Mouse (Mus musculus) embryonic facial prominence, embryonic 13.5 days (tissue): ENCODE results near the gene Nr2f6. TPM values are rescaled to one million over a fixed set of nuclear protein-coding genes. Genes with fewer than 3 reads are reported as not detected.
A peak's percentile ranks its signal among the peaks of the same experiment; 100 is the strongest.

Experiments
- ATAC-seq: fragments of 200-750 bp; cut with Nextera tagmentation; 2 replicates; pipeline ENCODE4 v1.8.0; 2017; ENCODE audit warnings: low read depth; ENCODE audit not compliant: insufficient number of reproducible peaks, insufficient read depth, low FRiP score, low TSS enrichment
- H3K27ac ChIP-seq: fragments of 300-500 bp; sonication (generic); 2 replicates; pipeline ENCODE4 v1.5.1; 2015; ENCODE audit warnings: moderate library complexity, mild to moderate bottlenecking, inconsistent platforms
- H3K27me3 ChIP-seq: fragments of 300-500 bp; sonication (generic); 2 replicates; pipeline ENCODE4 v1.6.1; 2015; ENCODE audit warnings: mild to moderate bottlenecking, inconsistent platforms
- H3K36me3 ChIP-seq: fragments of 300-500 bp; sonication (generic); 2 replicates; pipeline ENCODE4 v1.6.1; 2015; ENCODE audit warnings: mild to moderate bottlenecking, inconsistent platforms
- H3K4me1 ChIP-seq: fragments of 300-500 bp; sonication (generic); 2 replicates; pipeline ENCODE4 v1.6.1; 2015; ENCODE audit warnings: inconsistent platforms
- H3K4me2 ChIP-seq: fragments of 300-500 bp; sonication (generic); 2 replicates; pipeline ENCODE4 v1.6.1; 2015; ENCODE audit warnings: moderate library complexity, mild to moderate bottlenecking, inconsistent platforms
- H3K4me3 ChIP-seq: fragments of 300-500 bp; sonication (generic); 2 replicates; pipeline ENCODE4 v1.5.1; 2015; ENCODE audit warnings: mild to moderate bottlenecking, inconsistent platforms
- H3K9ac ChIP-seq: fragments of 300-500 bp; sonication (generic); 2 replicates; pipeline ENCODE4 v1.6.1; 2015; ENCODE audit warnings: mild to moderate bottlenecking, inconsistent platforms
- H3K9me3 ChIP-seq: fragments of 300-500 bp; sonication (generic); 2 replicates; pipeline ENCODE4 v1.6.1; 2016; ENCODE audit warnings: inconsistent platforms
- WGBS: fragments of 180-500 bp; shearing (Covaris S2); methylation state at CpG from one replicate; pipeline ENCODE4 v1.1.7; 2015; ENCODE audit warnings: mixed read lengths; 5-methylcytosine and 5-hydroxymethylcytosine counted together
- polyA plus RNA-seq: library from polyadenylated mRNA; unstranded; fragments of >200 nt; fragmentation: Nextera tagmentation; extraction: Ambion mirVana; gene quantifications from 2 replicates; pipeline ENCODE4 v1.2.1, GENCODE M21; 2015

Gene Nr2f6
- polyA plus RNA-seq, 1 experiment from 2014 or later, result 46.6 TPM

DNA sequence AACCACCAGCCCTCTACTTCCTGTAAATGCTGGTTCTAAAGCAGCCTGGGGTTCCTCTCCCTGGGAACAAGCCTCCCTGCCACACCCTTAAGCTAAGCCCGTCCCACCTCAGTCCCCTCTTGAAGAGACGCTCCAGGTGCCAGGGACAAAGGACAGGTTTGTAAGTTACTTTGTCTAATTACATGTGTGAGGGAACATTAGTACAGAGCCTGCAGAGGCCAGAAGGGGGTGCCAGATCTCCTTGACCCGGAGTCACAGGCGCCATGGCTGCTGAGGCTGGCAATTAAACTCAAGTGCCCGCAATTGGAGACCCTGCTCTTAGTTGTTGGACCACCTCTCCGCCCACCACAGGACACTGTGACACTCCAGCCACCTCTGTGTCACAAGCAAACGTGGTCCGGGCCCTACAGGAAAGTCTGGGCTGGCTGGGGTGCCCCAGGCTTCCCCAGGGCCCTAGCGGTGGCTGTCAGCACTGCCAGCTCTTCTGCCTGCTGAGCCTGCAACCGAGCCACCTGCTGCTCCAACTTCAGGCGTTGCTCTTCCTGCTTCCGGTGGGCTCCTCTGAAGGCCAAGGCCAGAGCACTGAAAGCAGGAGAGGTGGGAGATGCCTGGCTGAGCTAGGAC, 3.6 kb upstream of the Nr2f6 start:
- no peak overlapping the region for H3K4me2 ChIP-seq
- no peak for ATAC-seq
- H3K4me1 ChIP-seq, result peaks cover 20% of the 10 kb centered on the region
- H3K9me3 ChIP-seq, result no peaks in the 10 kb centered on the region; the same call in 1 of the 2 replicates
- H3K4me3 ChIP-seq, result no peak overlapping the region
- no peak overlapping the region for H3K27ac ChIP-seq
- H3K27me3 ChIP-seq, result no peaks in the 10 kb centered on the region
- 76% methylated on average over 12 of the region's 12 CpGs for WGBS
- no peaks in the 10 kb centered on the region for H3K36me3 ChIP-seq
- H3K9ac ChIP-seq, result no peak overlapping the region

DNA sequence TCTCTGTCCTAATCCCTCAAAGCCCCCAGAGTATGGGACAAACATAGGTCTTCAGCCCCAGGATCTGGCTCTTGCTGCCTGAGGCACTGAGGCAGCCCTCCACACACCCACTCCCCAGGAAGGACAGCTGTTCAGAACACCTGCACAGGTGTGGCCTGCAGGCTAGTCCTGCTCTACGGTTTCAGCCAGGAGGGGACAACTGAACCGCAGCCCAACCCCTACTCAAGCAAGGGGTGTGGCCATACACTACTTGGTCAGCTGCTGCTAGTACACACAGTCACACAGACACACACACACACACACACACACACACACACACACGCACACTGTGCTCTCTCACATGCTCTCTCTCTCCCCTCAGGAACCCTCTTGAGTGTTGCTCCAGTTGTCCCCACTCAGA, 2.1 kb upstream of the Nr2f6 start:
- no peaks in the 10 kb centered on the region; the same call in 1 of the 2 replicates for H3K9me3 ChIP-seq
- no peak overlapping the region for H3K27ac ChIP-seq
- H3K36me3 ChIP-seq, result no peaks in the 10 kb centered on the region
- ATAC-seq, result no peak
- H3K4me2 ChIP-seq, result no peak overlapping the region
- no peaks in the 10 kb centered on the region for H3K27me3 ChIP-seq
- no peak overlapping the region for H3K4me3 ChIP-seq
- H3K9ac ChIP-seq, result no peak overlapping the region
- WGBS, result 42% methylated on average over 3 of the region's 3 CpGs
- H3K4me1 ChIP-seq, result peaks cover 35% of the 10 kb centered on the region

DNA sequence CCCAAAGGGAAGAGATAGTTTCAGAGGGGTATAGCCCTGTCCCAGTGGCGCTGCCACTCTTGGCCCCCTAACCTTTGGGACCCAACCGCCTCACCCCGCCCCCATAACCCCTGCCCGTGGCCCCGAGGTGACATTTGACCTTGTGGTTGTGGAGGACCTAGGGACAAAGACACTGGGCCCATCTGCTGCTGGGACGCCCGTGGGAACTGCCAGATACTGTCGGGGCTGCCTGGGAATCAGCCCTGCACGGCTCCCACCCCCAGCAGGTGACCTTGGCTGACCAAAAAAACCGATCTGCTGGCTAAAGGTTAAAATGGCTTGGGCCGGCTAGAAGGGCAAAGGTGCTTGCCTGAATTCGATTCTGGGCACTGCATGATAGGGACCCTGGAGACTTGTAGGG, 1.6 kb upstream of the Nr2f6 start:
- H3K27me3 ChIP-seq, result no peaks in the 10 kb centered on the region
- H3K36me3 ChIP-seq, result peaks cover under 1% of the 10 kb centered on the region; the same call in 1 of the 2 replicates
- H3K9me3 ChIP-seq, result no peaks in the 10 kb centered on the region; the same call in 1 of the 2 replicates
- no peak overlapping the region for H3K4me3 ChIP-seq
- 0 out of 2 replicates have a peak overlapping the region, but pooled peaks have one; percentile 8 for H3K9ac ChIP-seq
- WGBS, result 19% methylated on average over 12 of the region's 12 CpGs
- H3K4me1 ChIP-seq, result peaks cover 39% of the 10 kb centered on the region
- ATAC-seq, result no peak
- 0 out of 2 replicates have a peak overlapping the region, but pooled peaks have one; percentile 89 for H3K27ac ChIP-seq
- H3K4me2 ChIP-seq, result no peak overlapping the region

DNA sequence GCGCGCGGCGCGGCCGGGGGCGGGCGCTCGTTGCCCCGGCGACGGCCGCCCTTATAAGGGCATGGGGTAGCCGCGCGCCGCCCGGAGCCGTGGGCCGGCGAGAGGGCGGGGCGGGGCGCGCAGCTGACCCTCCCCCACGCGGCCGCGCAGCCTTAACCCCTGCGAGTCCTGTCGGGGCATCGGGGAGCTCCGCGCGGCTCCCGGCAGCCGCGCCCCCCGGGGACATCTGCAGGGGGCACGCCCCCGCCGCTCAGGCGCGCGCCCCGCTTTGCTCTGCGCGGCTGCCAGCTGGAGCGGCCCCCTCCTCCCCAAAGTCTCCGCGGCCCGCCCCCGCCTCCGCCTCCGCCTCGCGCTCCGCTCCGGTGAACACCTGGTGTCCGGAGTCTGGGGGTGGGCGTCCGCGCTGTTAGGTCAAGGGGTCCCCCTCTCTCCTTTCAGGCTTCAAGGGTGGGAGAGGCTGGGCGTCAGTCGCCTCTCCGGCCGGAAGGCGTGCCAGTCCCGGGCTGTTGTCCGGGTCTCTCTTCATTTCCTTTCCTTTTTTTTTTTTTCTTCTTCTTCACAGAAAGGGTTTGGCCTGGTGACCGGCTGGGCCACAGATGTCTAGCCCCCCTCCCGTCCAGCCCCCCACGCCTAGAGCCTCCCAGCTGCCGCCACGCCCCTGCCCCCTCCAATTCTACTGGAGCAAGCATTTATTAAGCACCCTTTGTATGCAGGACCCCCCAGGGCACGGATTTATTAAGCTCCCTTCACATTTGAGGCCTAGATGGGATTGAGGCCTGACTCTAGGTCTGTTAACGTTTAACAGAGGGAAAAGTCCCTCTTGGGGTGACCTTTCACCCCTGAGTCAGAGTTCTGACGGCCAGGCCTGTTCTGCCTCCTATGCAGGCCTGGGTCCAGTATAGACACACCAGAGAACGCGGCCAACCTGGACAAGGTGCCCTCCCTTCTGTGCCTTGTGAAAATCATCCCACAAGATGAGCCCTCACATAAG, 506 bp upstream of the Nr2f6 start:
- peak; percentile 88 for ATAC-seq
- H3K4me2 ChIP-seq, result peak overlapping the region; percentile 97
- H3K4me1 ChIP-seq, result peaks cover 44% of the 10 kb centered on the region
- H3K4me3 ChIP-seq, result peak overlapping the region; percentile 84
- peak overlapping the region; percentile 90 for H3K9ac ChIP-seq
- H3K27ac ChIP-seq, result peak overlapping the region; percentile 89
- no peaks in the 10 kb centered on the region for H3K27me3 ChIP-seq
- H3K36me3 ChIP-seq, result peaks cover 12% of the 10 kb centered on the region
- 2% methylated on average over 53 of the region's 80 CpGs for WGBS
- no peaks in the 10 kb centered on the region; the same call in 1 of the 2 replicates for H3K9me3 ChIP-seq

DNA sequence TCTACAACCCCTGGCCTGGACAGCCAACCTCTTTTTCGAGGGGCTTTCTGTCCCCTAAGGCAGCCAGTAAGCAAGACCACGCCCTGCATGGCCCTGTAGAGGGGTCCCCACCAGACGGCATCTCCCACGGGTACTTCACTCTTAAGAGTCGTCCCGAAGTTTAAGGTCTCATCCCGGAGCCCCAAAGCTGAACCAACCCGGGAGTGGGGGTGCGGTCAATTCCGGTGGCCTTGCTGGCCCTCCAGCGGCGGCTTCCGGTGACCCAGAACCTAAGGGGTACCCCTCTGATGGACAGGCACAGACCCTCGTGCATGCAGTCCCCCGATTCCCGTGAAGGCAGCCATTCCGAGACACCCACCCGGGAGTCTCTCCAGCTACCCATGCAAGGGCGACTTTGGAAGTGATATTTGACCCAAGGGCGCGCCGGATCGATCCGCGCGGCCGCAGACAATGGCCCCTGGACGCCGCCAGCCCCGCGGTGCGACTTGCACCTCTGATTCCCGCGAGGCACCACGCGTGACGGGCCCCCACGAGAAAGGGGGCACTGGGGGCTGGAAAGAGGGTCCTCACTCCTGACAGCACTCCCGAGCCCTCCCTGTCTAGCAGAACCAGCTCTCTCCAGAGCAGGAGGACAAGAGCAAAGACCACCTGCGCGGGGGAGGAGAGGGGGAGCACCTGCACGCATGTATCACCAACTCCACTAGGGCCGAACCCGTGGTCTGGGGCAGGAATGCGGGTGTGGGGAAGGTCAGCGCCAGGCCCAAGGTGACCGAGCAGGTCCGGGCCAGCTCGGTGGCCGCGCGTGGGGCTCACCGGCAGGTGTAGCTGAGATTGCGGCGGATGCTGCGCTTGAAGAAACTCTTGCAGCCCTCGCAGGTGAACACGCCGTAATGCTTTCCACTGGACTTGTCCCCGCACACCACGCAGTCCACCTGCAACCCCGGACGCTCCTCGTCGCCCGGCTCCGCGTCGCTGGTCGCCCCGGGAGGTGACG, 1.3 kb downstream of the Nr2f6 start:
- Histone ChIP-seq H3K36me3 (peaks cover 21% of the 10 kb centered on the region), H3K4me1 (peaks cover 62% of the 10 kb centered on the region), H3K4me3 (peak overlapping the region; percentile 84), H3K9me3 (no peaks in the 10 kb centered on the region; the same call in 1 of the 2 replicates), H3K27me3 (peaks cover 6% of the 10 kb centered on the region; the same call in 1 of the 2 replicates), H3K27ac (no peak overlapping the region), H3K9ac (peak overlapping the region; percentile 90), H3K4me2 (peak overlapping the region; percentile 97)
- 1% methylated on average over 72 of the region's 72 CpGs for WGBS
- ATAC-seq, result no peak

DNA sequence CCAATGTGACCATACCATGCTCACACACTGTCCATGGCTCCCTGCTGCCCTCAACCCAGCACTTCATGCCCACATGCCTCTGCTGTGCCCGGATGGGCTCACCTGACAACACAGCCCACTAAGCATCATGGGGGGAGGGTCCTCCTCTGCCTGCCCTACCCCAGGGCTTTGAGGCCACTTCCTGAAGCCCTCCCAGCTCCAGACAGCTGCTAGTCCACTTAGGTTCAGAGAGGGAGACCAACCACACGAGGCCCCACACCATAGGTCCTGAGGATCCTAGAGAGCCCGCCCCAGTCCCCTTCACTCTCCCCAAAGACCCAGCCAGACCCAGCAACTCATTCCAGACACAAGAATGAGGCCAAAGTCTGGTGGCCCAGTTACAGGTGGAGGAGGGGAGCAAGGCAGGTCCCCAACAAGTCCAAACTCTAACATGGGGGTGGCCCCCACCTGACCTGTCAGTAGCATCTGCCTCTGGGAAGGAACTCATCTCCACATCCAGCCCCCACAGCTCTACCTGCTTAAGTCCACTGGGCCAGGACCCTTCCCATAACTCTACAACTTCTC, 2.2 kb downstream of the Nr2f6 start:
- no peaks in the 10 kb centered on the region; the same call in 1 of the 2 replicates for H3K9me3 ChIP-seq
- H3K4me1 ChIP-seq, result peaks cover 67% of the 10 kb centered on the region
- H3K27ac ChIP-seq, result no peak overlapping the region
- WGBS, result 45% methylated on average over 3 of the region's 3 CpGs
- no peak for ATAC-seq
- peak overlapping the region; percentile 90 for H3K9ac ChIP-seq
- H3K4me3 ChIP-seq, result peak overlapping the region; percentile 84
- H3K4me2 ChIP-seq, result peak overlapping the region; percentile 97
- peaks cover 6% of the 10 kb centered on the region; the same call in 1 of the 2 replicates for H3K27me3 ChIP-seq
- peaks cover 29% of the 10 kb centered on the region for H3K36me3 ChIP-seq

DNA sequence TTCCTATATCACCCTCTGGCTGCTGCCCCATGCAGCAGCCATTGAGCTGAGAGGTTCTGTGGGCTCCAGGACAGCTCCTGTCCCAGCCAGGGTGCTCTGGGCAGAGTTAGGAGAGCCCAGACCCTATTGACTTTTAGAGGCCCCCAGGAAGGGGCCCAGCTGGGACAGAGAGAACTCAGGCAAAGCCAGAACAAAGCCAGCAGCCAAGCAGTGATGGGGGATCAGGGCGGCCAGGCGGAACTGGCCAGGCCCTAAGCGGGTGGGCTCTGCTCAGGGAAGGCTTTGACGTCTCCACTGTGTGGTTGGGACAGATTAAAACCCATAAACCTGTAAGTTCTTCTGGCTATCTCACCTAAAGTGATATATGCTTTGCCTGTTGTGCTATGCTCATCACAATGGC, 2.8 kb downstream of the Nr2f6 start:
- Histone ChIP-seq H3K27me3 (peaks cover 6% of the 10 kb centered on the region; the same call in 1 of the 2 replicates), H3K9me3 (no peaks in the 10 kb centered on the region), H3K9ac (0 out of 2 replicates have a peak overlapping the region, but pooled peaks have one; percentile 90), H3K4me3 (peak overlapping the region; percentile 84; the same call in 1 of the 2 replicates), H3K4me1 (peaks cover 67% of the 10 kb centered on the region), H3K36me3 (peaks cover 35% of the 10 kb centered on the region), H3K27ac (no peak overlapping the region), H3K4me2 (peak overlapping the region; percentile 97)
- ATAC-seq, result no peak
- WGBS, result 50% methylated on average over 4 of the region's 4 CpGs

DNA sequence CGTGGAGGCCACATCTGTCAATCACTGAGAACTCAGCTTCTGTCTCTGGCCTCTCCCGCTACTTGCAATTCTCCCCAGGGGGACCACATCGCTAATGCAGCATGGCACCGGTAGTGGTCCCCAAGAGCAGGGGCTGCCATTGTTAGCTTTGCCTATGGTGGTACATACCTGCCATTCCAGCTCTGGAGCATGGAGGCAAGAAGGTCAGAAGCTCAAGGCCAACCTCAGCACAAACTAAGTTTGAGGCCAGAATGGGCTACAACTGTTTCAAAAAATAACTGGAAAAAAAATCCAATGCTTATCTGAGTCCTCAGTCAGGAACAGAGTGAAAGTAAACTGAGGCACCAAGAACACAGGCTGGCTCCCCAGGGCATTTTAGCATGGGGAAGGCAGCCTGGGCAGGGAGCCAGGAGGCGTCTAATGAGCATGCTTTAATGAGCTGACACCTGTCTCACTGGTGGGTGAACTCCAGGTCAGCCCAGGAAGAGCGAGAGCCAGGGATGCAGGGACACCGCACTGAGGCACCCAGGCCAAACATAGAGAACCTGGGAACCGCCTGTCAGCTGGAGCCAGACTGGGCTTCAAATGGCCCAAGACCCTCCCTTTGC, 5.2 kb downstream of the Nr2f6 start:
- Histone ChIP-seq H3K9me3 (no peaks in the 10 kb centered on the region), H3K9ac (peak overlapping the region; percentile 60), H3K4me1 (peaks cover 55% of the 10 kb centered on the region), H3K27me3 (peaks cover 6% of the 10 kb centered on the region; the same call in 1 of the 2 replicates), H3K36me3 (peaks cover 46% of the 10 kb centered on the region), H3K4me3 (peak overlapping the region; percentile 32), H3K4me2 (peak overlapping the region; percentile 64), H3K27ac (no peak overlapping the region)
- no peak for ATAC-seq
- WGBS, result 47% methylated on average over 8 of the region's 8 CpGs

DNA sequence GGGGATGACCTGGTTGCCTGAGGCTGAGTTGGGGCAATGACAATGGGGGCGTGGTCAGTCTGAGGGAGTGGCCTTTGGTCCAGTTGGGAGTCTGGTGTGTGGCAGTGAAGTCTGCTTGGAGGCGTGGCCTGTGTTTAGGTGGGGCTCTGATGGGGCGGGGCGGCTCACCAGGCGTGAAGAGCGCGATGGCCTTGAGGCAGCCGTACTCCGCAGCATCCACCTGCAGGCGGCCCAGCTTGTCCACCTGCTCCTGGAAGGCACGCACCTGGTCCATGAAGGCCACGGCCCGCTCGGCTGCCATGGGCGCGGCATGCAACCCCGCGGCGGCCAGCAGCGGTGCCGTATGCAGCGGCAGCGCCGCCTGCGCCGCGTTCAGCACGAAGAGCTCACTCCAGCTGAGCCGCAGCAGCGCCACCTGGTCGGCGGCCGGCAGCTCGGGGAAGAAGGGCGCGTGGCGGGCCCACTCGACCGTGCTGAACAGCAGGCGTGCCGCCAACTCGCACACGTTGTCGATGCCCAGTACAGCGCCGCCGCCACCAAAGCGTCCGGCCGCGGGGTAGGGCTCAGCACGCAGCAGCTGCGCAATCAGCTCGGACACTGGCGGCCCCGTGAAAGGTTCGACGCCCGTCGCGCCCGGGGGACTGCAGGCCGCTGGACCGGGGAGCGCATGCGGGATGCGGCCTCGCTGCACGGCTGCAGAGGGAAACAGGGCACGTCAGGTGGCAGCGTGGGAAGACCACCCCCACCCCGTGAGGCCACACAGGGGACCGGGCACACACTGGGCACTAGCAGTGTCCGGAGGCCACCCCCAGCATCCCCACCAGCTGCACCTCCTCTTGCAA, 6.0 kb downstream of the Nr2f6 start:
- peak overlapping the region; percentile 64 for H3K4me2 ChIP-seq
- H3K27ac ChIP-seq, result no peak overlapping the region
- WGBS, result 8% methylated on average over 74 of the region's 74 CpGs
- H3K4me3 ChIP-seq, result peak overlapping the region; percentile 32
- ATAC-seq, result no peak
- H3K4me1 ChIP-seq, result peaks cover 55% of the 10 kb centered on the region
- H3K36me3 ChIP-seq, result peaks cover 46% of the 10 kb centered on the region
- H3K9me3 ChIP-seq, result no peaks in the 10 kb centered on the region
- peaks cover 6% of the 10 kb centered on the region; the same call in 1 of the 2 replicates for H3K27me3 ChIP-seq
- peak overlapping the region; percentile 60 for H3K9ac ChIP-seq
